Mouse (Mus musculus): ENCODE data around the gene Psapl1.

DNA sequence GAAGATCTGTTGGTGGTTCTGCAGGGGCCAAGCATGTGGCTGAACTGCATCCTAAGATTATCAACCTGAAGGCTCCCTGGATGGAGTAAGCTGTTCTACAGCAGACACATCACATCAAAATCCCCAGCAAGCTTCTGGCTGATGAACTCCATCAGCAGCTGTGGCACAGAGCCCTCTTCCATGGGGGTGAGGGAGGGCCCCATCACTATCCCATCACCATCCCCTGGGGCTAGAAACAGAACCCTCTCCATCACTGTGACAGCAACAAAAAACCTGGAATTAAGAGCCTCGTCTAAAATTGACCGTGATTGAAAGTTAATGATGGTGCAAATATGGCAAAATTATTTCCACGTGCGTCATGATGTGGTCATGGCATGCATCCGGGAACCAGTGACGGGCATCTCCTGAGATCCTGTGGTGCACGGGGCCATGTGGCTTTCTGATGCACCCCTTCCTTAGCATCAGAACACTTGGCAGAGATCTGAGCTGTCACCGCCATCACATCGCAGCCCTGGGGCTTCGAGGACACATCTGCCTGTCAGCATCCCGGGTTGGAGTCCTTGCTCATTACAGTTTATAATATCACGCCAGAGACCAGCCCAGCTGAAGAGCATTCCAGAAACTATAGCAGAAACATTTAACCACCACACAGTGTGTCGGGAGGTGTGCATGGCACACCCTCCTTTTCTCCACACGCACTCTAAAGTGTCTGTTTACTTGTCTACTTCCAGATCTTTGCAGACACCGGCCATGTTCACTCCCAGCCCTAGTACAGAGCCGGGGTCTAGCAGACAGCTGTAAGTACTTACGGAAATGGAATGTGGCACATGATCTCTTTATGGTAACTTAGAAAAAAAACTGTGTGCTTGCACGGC is 51.1 kb downstream of the Psapl1 start:
- no peak for TF ChIP-seq POLR2A (IDR thresholded peaks at IDR 0.05; ENCODE audit: borderline replicate concordance, extremely low read depth, low read depth, low read length)
- no peak for TF ChIP-seq CTCF (IDR thresholded peaks at IDR 0.05; ENCODE audit: insufficient read depth, low read length)

Measured in lung, adult 2 months (tissue).